Mouse (Mus musculus) ES-Bruce4 (cell line): ENCODE measurements around the gene Hist1h4i. TPM values are rescaled to one million over a fixed set of nuclear protein-coding genes. Genes with fewer than 3 reads are reported as not detected.

ENCODE experiments used
- H3K27ac ChIP-seq: 2 replicates; pipeline ENCODE4 v1.5.1; 2012; ENCODE audit warnings: low read length, inconsistent platforms; ENCODE audit not compliant: insufficient read depth
- H3K27me3 ChIP-seq: 2 replicates; pipeline ENCODE4 v1.6.1; 2012; ENCODE audit warnings: mild to moderate bottlenecking, low read length, inconsistent platforms; ENCODE audit not compliant: control insufficient read depth, poor library complexity, insufficient read depth, severe bottlenecking
- H3K36me3 ChIP-seq: 2 replicates; pipeline ENCODE4 v1.6.1; 2012; ENCODE audit warnings: inconsistent platforms, mild to moderate bottlenecking, low read length, moderate library complexity; ENCODE audit not compliant: control insufficient read depth, poor library complexity, insufficient read depth, severe bottlenecking
- H3K4me1 ChIP-seq: one replicate; pipeline ENCODE4 v1.8.1; 2011; ENCODE audit warnings: low read length; ENCODE audit not compliant: control insufficient read depth, insufficient read depth
- H3K4me3 ChIP-seq: 2 replicates; pipeline ENCODE4 v1.5.1; 2011; ENCODE audit warnings: low read depth, mild to moderate bottlenecking, low read length
- H3K9ac ChIP-seq: 2 replicates; pipeline ENCODE4 v1.6.1; 2012; ENCODE audit warnings: low read depth, mild to moderate bottlenecking, inconsistent platforms; ENCODE audit not compliant: poor library complexity, severe bottlenecking
- H3K9me3 ChIP-seq: replicated peaks from 2 replicates; pipeline ENCODE4 v1.6.1; 2012; ENCODE audit warnings: mild to moderate bottlenecking, low read length, inconsistent platforms; ENCODE audit not compliant: control insufficient read depth, poor library complexity, insufficient read depth, severe bottlenecking
- CTCF ChIP-seq: IDR thresholded peaks from one replicate; pipeline ENCODE4 v1.8.1; 2011; ENCODE audit warnings: low read depth, low read length
- EP300 ChIP-seq: IDR thresholded peaks from 2 replicates; pipeline ENCODE4 v1.6.1; 2011; ENCODE audit warnings: low read depth, low read length; ENCODE audit not compliant: insufficient read depth
- POLR2A ChIP-seq: IDR thresholded peaks from one replicate; pipeline ENCODE4 v1.8.1; 2011; ENCODE audit warnings: low read length; ENCODE audit not compliant: insufficient read depth
- polyA plus RNA-seq: library from polyadenylated mRNA; stranded (reverse); fragments of >200 nt; gene quantifications from 2 replicates; pipeline ENCODE4 v1.2.4, GENCODE M21; 2011; ENCODE audit warnings: low read depth; ENCODE audit not compliant: missing spikeins, insufficient read depth, insufficient read length

Gene Hist1h4i
- polyA plus RNA-seq, 1 experiment, result 6.5 TPM

DNA sequence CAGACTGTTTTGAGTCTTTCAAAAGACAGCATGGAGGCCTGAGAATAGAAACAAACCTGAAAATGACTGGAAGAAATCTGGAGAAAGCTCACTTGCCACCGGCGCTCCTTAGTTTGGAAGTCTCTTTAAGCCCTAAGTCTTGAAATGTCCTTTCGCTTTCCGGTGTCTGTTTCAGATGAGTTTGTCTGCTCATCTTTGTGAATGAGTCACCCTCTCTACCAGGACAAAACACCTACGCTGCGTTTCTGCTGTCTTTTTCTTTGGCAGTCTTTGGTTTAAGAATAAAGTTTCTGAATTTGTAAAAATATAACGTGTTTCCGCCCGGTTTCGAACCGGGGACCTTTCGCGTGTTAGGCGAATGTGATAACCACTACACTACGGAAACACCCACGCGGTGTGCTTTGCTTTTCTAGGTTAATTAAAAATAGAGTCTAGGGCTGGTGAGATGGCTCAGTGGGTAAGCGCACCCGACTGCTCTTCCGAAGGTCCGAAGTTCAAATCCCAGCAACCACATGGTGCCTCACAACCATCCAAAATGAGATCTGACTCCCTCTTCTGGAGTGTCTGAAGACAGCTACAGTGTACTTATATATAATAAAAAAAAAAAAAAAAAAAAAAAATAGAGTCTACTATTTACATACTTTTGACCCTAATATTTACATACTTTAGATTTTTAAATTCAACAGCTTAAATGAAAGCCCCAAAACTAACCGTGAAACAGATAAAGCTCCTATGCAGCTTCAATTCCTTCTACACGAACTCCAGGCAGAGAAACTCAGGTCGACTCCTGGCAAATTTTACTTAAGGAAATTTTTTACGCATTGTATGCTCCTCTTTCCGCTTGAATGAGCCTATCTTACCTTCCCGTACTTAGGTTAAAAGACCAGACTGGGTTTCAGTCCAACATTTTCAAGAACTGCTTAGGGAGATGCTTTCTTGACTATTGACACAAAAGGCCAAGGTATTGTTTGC lies 25.4 kb downstream of the Hist1h4i start:
- Histone ChIP-seq H3K36me3 (no peaks in the 10 kb centered on the region), H3K27me3 (peaks cover 3% of the 10 kb centered on the region; the same call in 1 of the 2 replicates), H3K9me3 (no peaks in the 10 kb centered on the region), H3K4me3 (peak overlapping the region; percentile 45), H3K9ac (peak overlapping the region; percentile 63), H3K4me1 (no peaks in the 10 kb centered on the region), H3K27ac (no peak overlapping the region)
- no peak for TF ChIP-seq POLR2A
- no peak for TF ChIP-seq EP300
- TF ChIP-seq CTCF, result no peak

- Histone ChIP-seq H3K9ac (no peak overlapping the region), H3K4me3 (peak overlapping the region; percentile 8), H3K9me3 (no peaks in the 10 kb centered on the region), H3K27ac (no peak overlapping the region), H3K27me3 (peaks cover 3% of the 10 kb centered on the region; the same call in 1 of the 2 replicates), H3K36me3 (no peaks in the 10 kb centered on the region), H3K4me1 (no peaks in the 10 kb centered on the region)
- TF ChIP-seq CTCF (no peak), EP300 (no peak), POLR2A (no peak)
These were observed 26.7 kb downstream of the Hist1h4i start for GRCm38 (mm10) chr13:22014411-22014845.

- Histone ChIP-seq H3K27ac (no peak overlapping the region), H3K9ac (no peak overlapping the region), H3K9me3 (no peaks in the 10 kb centered on the region), H3K27me3 (peaks cover 3% of the 10 kb centered on the region; the same call in 1 of the 2 replicates), H3K4me3 (no peak overlapping the region), H3K36me3 (no peaks in the 10 kb centered on the region), H3K4me1 (no peaks in the 10 kb centered on the region)
- no peak for TF ChIP-seq EP300
- no peak for TF ChIP-seq POLR2A
- TF ChIP-seq CTCF, result no peak
These were observed 27.4 kb downstream of the Hist1h4i start for GRCm38 (mm10) chr13:22013716-22014115.

- Histone ChIP-seq H3K4me1 (no peaks in the 10 kb centered on the region), H3K27me3 (peaks cover 3% of the 10 kb centered on the region; the same call in 1 of the 2 replicates), H3K9me3 (no peaks in the 10 kb centered on the region), H3K27ac (no peak within 1 kb of the TSS), H3K4me3 (no peak within 1 kb of the TSS), H3K9ac (no peak within 1 kb of the TSS), H3K36me3 (no peaks in the 10 kb centered on the region)
- no peak for TF ChIP-seq POLR2A
- TF ChIP-seq CTCF, result no peak
- no peak for TF ChIP-seq EP300
These were observed 31.5 kb downstream of the Hist1h4i start, which contains the start of gene Prss16 for GRCm38 (mm10) chr13:22009642-22010041. Gene Prss16 (minus strand): TSS chr13:22009742.

GRCm38 (mm10) chr13:22008707-22009106 lies 32.5 kb downstream of the Hist1h4i start:
- Histone ChIP-seq H3K9ac (no peak overlapping the region), H3K27me3 (peaks cover 5% of the 10 kb centered on the region; the same call in 1 of the 2 replicates), H3K4me1 (no peaks in the 10 kb centered on the region), H3K9me3 (no peaks in the 10 kb centered on the region), H3K36me3 (no peaks in the 10 kb centered on the region), H3K4me3 (no peak overlapping the region), H3K27ac (no peak overlapping the region)
- TF ChIP-seq CTCF, result no peak
- TF ChIP-seq EP300, result no peak
- TF ChIP-seq POLR2A, result no peak

- TF ChIP-seq CTCF (no peak), POLR2A (no peak), EP300 (no peak)
- no peaks in the 10 kb centered on the region for H3K4me1 ChIP-seq
- H3K4me3 ChIP-seq, result no peak overlapping the region
These were observed 33.3 kb downstream of the Hist1h4i start for GRCm38 (mm10) chr13:22007872-22008271.

More at GRCm38 (mm10) chr13:22007872-22008271, 33.3 kb downstream of the Hist1h4i start:
- no peaks in the 10 kb centered on the region for H3K36me3 ChIP-seq
- peaks cover 5% of the 10 kb centered on the region; the same call in 1 of the 2 replicates for H3K27me3 ChIP-seq
- H3K27ac ChIP-seq, result no peak overlapping the region
- no peak overlapping the region for H3K9ac ChIP-seq
- no peaks in the 10 kb centered on the region for H3K9me3 ChIP-seq
